Mouse (Mus musculus): Measurements from ENCODE around the gene Spata5.

Spata5 gene

GRCm38 (mm10) chr3:37614878-37615650 lies 195.4 kb downstream of the Spata5 start:
- no peak for DNase-seq (ENCODE audit: low spot score in 2 of 2)

- no peak for DNase-seq (ENCODE audit: low spot score in 2 of 2)
These were observed 197.2 kb downstream of the Spata5 start for GRCm38 (mm10) chr3:37616586-37617547.
